Mouse (Mus musculus) frontal cortex, postnatal 10 days (tissue): ENCODE data around the gene Tmem231.
"Not testable (repeated sequence)": the region's sequence is repeated elsewhere in the genome, so short reads cannot be mapped to it uniquely, and the experiment has no call there.

Experiments used
- DNase-seq, 2 experiments: peaks; one replicate each; pipeline ENCODE4 v3.0.0; 2022; ENCODE audit warnings: low spot score in 2 of 2, mixed read lengths in 1 of 2

Gene Tmem231

DNA sequence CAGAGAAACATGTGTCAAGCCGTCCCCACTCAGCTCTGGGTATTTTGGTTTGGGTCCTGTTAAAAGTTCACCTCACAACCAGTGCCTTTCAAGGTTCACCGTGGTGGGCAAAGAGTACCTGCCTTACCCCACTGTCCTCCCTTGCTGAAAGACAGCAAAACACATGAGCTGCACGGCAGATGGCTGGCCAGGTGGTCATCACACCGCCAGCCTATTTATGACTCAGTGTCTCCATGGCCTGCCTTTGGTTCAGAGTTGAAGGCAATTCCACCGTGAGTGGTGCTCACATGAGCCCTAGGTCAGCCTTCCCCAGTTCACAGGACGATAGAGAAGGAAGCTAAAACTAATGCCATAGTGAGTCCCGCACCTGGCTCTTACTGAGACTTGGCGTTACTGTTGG lies 14.3 kb upstream of the Tmem231 start:
- DNase-seq: no peak

GRCm38 (mm10) chr8:111947144-111947543 lies 13.5 kb upstream of the Tmem231 start:
- no peak for DNase-seq

DNA sequence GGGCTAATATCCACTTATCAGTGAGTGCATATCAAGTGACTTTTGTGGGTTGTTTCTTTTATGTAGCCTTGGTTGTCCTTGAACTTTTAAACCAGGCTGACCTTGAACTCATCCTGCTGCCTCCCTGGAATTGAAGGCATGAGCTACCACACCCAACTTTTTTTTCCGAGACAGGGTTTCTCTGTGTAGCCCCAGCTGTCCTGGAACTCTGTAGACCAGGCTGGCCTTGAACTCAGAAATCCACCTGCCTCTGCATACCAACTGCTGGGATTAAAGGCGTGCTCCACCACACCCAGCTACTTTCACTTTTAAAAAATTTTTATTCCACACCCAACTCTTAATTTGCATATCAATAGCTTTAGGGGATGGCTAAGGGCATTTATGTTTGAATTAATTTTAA lies 9.9 kb upstream of the Tmem231 start:
- no peak for DNase-seq

- peak in 1 of 2 experiments; percentile 34 for DNase-seq
Measured at GRCm38 (mm10) chr8:111941101-111941454, 7.4 kb upstream of the Tmem231 start.

- DNase-seq: peak; percentile 96
Measured at GRCm38 (mm10) chr8:111940171-111941100, 6.8 kb upstream of the Tmem231 start, which contains the start of gene Gabarapl2. Gabarapl2 (plus strand) TSS chr8:111940703.

DNA sequence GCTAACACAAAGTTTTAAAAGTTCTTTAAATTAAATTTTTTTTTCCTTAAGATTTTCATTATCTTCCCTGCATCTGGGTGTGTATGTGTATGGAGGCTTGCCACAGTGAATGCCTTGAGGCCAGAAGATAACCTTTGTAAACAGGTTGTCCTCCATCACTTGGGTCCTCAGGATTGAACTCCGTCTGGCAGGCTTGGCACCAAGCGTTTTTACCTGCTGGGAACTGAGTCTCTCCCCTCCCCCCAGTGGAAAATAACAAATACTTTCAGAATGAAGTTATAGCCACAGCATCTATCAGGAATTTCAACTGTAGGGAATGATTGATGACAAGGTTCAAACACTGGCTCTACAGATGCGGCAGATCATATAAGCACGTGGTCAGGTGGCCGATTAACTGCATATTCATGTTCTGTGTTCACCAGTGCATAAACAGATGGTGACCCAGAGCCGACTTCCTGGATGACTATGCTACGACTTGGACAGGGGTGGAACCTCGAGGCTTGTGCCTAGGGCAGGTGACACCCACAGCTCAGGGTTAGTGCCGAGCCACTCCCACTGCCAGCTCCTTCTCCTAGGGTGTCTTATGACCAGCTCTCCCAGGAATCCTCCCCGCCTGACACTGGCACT lies 5.9 kb upstream of the Tmem231 start:
- DNase-seq: no peak

DNA sequence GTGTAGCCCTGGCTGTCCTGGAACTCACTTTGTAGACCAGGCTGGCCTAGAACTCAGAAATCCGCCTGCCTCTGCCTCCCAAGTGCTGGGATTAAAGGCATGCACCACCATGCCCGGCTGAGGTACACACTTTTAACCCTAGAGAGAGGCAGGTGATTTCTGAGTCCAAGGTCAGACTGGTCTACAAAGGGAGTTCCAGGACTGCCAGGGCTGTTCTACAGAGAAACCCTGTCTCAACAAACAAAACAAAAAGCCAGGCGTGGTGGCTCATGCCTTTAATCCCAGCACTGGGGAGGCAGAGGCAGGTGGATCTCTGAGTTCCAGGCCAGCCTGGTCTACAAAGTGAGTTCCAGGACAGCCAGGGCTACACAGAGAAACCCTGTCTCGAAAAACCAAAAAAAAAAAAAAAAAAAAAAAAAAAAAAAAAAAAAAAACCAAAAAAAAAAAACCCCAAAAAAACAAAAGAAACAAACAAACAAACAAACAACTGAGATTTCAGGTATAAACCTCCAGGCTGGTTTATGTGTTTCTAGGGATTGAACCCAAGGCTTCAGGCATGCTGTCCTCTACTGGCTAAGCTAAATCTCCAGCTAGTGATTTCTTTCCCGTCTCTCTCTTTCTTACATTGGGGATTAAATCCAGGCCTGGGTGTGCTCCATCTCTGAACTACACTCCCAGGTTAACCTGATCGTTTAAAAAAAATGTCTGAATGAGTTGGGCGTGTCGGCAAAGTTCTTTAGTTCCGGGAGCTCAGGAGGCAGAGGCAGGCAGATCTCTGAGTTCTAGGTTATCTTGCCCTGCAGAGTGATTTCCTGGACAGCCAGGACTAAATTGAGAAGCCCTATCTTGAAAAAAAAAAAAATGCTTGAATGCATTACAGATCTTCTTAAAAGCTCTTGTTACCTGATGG lies 4.7 kb upstream of the Tmem231 start:
- not testable (repeated sequence) for DNase-seq

DNA sequence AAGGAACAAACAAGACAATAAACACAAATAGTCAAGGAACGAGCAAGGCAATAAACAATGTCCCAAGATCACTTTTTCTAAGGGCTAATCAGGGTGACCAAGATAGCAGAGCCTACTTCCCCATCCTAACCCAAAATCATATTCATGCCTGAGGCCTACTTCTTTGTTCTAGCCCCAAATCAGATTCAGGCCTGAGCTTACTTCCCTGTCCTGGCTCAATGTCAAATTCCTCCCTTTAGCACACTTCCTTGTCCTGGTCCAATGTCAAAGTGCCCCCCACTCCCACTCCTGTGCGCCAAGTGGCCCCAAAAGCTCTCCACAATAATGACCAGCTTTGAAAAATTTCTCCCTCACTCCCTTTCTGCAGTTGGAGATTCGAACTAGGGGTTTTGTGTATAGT lies 3.5 kb upstream of the Tmem231 start:
- DNase-seq: no peak

- no peak for DNase-seq
Measured at GRCm38 (mm10) chr8:111934201-111934600, 520 bp upstream of the Tmem231 start.

DNA sequence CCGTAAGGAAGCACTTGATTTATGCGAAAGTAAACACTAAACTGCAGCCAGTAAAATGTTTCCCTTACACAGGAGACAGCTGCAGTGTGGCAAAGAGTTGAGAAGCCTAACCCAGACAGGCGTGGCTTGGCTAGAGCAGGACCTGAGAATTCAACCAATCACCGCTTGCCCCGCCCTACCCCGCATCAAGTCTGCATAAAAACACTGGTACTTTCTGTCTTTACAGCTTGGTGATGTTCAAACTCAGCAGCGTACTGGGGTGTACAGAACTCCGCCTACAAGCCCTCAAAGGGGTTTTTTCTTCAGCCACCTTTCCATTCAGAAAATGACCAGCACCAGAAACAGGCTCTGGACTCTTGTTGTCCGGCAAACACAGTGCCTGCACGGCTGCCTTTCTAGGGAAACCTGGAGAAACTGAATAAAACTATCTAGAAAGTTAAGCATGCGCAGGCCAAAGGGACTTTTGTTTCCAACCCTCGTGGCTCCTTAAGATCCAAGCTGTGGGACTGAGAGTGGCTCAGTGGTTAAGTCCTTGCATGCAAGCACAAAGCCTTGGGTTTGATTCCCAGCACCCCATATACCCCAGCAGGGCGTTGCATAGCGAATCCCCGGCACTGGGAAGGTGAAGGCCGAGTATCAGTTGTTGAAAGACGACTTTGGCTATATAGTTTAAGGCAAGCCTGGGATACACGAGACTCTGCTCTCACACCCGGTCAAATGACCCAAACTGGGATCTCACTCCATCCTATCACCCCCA lies 923 bp downstream of the Tmem231 start:
- peak in 1 of 2 experiments; percentile 16 for DNase-seq

GRCm38 (mm10) chr8:111931721-111932120 lies 2.0 kb downstream of the Tmem231 start:
- no peak for DNase-seq

DNA sequence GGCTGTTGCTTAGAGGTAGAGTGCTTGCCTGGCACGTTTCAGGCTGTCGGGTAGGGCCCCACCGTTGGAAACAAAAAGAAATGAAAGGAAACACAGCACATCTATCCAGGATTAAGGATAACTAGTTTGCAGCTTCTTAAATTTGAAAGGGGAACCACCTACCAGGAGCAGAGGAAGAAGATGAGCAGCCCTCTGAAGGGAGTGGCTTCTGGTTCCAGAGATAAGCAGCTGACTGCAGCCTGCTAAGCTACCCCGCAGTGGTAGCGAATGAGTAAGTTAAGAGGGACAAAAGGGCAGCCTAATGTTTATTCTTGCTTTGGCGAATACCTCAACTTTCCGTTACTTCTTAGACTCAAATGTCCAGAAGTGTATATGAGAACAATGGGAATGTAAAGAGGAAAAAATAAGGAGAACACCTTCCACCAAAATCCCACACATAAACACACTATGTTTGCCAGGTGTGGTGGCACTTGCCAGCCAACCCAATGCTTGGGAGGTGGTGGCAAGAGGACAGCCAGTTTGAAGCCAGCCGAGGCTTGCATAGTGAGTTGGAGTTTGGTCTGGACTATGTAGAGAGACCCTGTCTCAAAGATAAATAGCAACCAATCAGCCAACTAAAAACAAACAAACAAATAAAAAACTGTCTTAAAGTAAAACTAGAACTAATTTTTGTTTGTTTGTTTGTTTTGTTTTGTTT lies 3.9 kb downstream of the Tmem231 start:
- no peak for DNase-seq

DNA sequence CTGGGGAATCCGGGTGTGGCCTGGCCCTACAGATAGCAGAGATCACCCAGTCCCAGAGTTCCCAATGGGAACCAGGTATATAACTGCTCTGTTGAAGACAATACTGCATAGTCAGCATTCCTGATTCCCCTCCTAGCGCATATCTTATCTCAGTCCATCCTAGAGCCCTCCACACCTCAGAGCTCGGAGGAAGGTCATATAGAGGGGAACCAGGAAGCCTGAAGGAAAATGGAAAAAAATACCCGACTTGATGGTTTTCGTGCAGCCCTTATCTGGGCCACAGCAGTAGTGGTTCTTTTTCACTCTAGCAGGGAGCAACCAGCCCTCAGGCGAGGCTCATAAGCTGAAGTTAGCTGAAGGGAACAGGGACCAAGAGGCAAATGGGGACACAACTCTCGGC lies 8.7 kb downstream of the Tmem231 start:
- no peak for DNase-seq

GRCm38 (mm10) chr8:111923383-111923804 lies 10.3 kb downstream of the Tmem231 start:
- no peak for DNase-seq

- DNase-seq: no peak
Measured at GRCm38 (mm10) chr8:111920971-111921370, 12.7 kb downstream of the Tmem231 start.

DNA sequence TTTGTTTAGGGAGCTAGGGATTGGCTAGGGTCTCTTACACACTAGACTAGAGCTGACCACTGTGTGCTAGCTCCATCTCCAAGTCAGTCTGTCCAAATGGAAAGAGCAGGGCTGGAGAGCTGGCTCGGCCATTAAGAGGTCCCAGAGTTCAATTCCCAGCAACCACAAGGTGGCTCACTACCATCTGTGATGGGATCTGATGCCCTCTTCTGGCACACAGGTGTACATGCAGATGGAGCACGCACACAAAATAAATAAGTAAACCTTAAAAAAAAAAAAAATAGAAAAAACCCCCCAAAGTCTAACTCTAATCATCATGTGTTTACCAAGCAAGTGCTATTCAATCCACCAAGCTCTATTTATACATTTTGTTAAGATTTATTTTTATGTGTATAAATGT lies 14.0 kb downstream of the Tmem231 start:
- no peak for DNase-seq

- DNase-seq: peak; percentile 61 to 77
Measured at GRCm38 (mm10) chr8:111912860-111913432, 20.7 kb downstream of the Tmem231 start.

GRCm38 (mm10) chr8:111911572-111911971 lies 22.1 kb downstream of the Tmem231 start:
- no peak for DNase-seq

DNA sequence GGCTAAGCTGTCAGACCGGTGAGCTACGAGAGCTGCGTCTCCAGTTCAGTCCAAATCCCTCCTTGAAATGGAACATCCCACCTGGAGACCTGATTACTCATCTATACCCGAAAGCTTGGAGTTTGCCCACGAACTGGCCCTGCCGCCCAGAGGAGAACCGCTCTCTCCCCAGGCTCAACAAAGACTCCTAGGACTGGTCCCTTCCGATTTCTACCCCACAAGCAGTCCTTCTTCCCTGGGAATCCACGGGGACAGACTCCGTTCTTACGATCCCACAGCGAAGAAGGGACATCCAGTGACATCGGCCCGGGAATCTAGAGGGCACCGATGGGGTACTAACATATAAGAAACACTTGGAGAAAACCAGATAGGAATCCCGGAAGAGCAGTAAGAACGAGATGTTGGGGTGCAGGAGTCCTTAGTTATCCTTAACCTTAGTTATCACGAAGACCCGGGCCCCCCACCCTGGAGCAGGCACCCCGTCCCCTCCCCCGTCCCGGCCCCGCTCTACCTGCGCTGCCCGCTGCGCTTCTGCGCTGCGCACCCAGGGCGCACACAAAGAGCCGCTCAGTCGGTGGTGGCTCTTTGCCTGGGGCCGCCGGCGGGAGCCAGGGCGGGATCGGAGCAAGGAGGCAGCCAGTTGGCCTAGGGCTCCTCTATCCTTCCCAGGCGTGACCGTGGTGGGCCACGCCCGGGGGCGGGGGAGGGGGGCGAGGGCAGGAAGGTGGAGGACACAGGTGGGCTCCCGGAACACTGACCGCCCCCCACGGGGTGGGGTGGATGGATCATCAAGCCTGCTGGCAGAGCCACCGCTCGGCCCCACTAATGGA lies 23.8 kb downstream of the Tmem231 start, which contains the start of gene Chst5:
Chst5 (minus strand) TSS at position 827 of the 830 bp plus-strand sequence.
- no peak for DNase-seq
